Mouse (Mus musculus) stomach, embryonic 16.5 days (tissue): Measurements from ENCODE around the gene Mgst3. TPM values are rescaled to one million over a fixed set of nuclear protein-coding genes. Genes with fewer than 3 reads are reported as not detected.
"Not testable (repeated sequence)": the region's sequence is repeated elsewhere in the genome, so short reads cannot be mapped to it uniquely, and the experiment has no call there.

ENCODE experiments used
- ATAC-seq: fragments of 200-750 bp; cut with Nextera tagmentation; 2 replicates; pipeline ENCODE4 v1.8.0; 2017; ENCODE audit warnings: moderate number of reproducible peaks, moderate TSS enrichment; ENCODE audit not compliant: insufficient read depth, low FRiP score
- H3K27ac ChIP-seq: fragments of 300-500 bp; sonication (generic); 2 replicates; pipeline ENCODE4 v1.5.1; 2014; ENCODE audit warnings: low read length
- H3K27me3 ChIP-seq: fragments of 300-500 bp; sonication (generic); 2 replicates; pipeline ENCODE4 v1.6.1; 2014; ENCODE audit warnings: low read length, control low read depth, mixed read lengths; ENCODE audit not compliant: control insufficient read depth, insufficient read depth
- H3K36me3 ChIP-seq: fragments of 300-500 bp; sonication (generic); 2 replicates; pipeline ENCODE4 v1.6.1; 2014; ENCODE audit warnings: low read length; ENCODE audit not compliant: control insufficient read depth, insufficient read depth
- H3K4me1 ChIP-seq: fragments of 300-500 bp; sonication (generic); 2 replicates; pipeline ENCODE4 v1.6.1; 2014; ENCODE audit warnings: low read length, control low read depth, mixed read lengths; ENCODE audit not compliant: control insufficient read depth, insufficient read depth
- H3K4me2 ChIP-seq: fragments of 300-500 bp; sonication (generic); 2 replicates; pipeline ENCODE4 v1.6.1; 2014; ENCODE audit warnings: low read depth, low read length, mixed read lengths
- H3K4me3 ChIP-seq: fragments of 300-500 bp; sonication (generic); replicated peaks from 2 replicates; pipeline ENCODE4 v1.5.1; 2014; ENCODE audit warnings: mild to moderate bottlenecking, low read length
- H3K9ac ChIP-seq: fragments of 300-500 bp; sonication (generic); 2 replicates; pipeline ENCODE4 v1.6.1; 2014; ENCODE audit warnings: low read length
- H3K9me3 ChIP-seq: fragments of 300-500 bp; sonication (generic); replicated peaks from 2 replicates; pipeline ENCODE4 v1.6.1; 2016; ENCODE audit warnings: low read length, control low read depth; ENCODE audit not compliant: control insufficient read depth
- WGBS: fragments of 180-500 bp; shearing (Covaris S2); extraction: QIAGEN DNeasy Blood & Tissue Kit; methylation state at CpG from one replicate; pipeline ENCODE4 v1.1.7; 2014; 5-methylcytosine and 5-hydroxymethylcytosine counted together
- polyA plus RNA-seq: library from polyadenylated mRNA; unstranded; fragments of >200 nt; fragmentation: Nextera tagmentation; extraction: Ambion mirVana; gene quantifications from 2 replicates; pipeline ENCODE4 v1.2.1, GENCODE M21; 2015

Mgst3 gene
- polyA plus RNA-seq, 1 experiment from 2014 or later: 212 TPM

- ATAC-seq: no peak
- no peaks in the 10 kb centered on the region for H3K4me1 ChIP-seq
- H3K4me2 ChIP-seq: no peak overlapping the region
- H3K9ac ChIP-seq: no peak overlapping the region
- no peak overlapping the region for H3K4me3 ChIP-seq
- no peaks in the 10 kb centered on the region for H3K27me3 ChIP-seq
- WGBS: 86% methylated on average over 4 of the region's 4 CpGs
- H3K27ac ChIP-seq: no peak overlapping the region
- 0 out of 2 replicates have a peak, but pooled peaks cover 8% of the 10 kb centered on the region for H3K36me3 ChIP-seq
- H3K9me3 ChIP-seq: no peaks in the 10 kb centered on the region
Measured at GRCm38 (mm10) chr1:167360268-167360667, 33.4 kb downstream of the Mgst3 start.

- no peaks in the 10 kb centered on the region for H3K9me3 ChIP-seq
- no peaks in the 10 kb centered on the region for H3K4me1 ChIP-seq
- peaks cover 11% of the 10 kb centered on the region; the same call in 1 of the 2 replicates for H3K36me3 ChIP-seq
- no peak overlapping the region for H3K4me2 ChIP-seq
- 85% methylated on average over 9 of the region's 9 CpGs for WGBS
- H3K27ac ChIP-seq: no peak overlapping the region
- no peaks in the 10 kb centered on the region for H3K27me3 ChIP-seq
- no peak overlapping the region for H3K9ac ChIP-seq
- no peak for ATAC-seq
- H3K4me3 ChIP-seq: no peak overlapping the region
Measured at GRCm38 (mm10) chr1:167358731-167359130, 34.9 kb downstream of the Mgst3 start.

- 92% methylated on average over 9 of the region's 9 CpGs for WGBS
- Histone ChIP-seq H3K4me3 (no peak overlapping the region), H3K36me3 (peaks cover 11% of the 10 kb centered on the region; the same call in 1 of the 2 replicates), H3K4me1 (no peaks in the 10 kb centered on the region), H3K9ac (no peak overlapping the region), H3K27me3 (no peaks in the 10 kb centered on the region), H3K27ac (no peak overlapping the region), H3K4me2 (no peak overlapping the region), H3K9me3 (no peaks in the 10 kb centered on the region)
- ATAC-seq: no peak
Measured at GRCm38 (mm10) chr1:167357387-167357786, 36.3 kb downstream of the Mgst3 start.

DNA sequence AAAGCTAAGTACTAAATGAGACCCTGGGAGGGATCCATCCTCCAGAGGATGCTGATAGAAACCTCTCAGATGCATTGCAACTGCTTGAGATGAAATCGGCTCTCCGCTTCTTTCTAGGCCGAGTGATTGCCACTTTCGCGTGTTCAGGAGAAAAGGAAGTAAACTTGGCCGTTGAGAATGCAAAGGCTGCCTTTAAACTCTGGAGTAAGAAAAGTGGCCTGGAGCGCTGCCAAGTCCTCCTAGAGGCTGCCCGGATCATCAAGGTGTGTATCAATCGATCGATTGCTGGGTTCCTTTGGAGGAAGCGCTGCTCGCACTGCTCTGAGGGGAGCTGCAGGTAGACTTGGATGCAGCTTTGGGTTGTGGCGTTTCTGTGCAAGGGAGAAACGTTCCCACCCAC lies 41.2 kb downstream of the Mgst3 start:
- ATAC-seq: no peak
- Histone ChIP-seq H3K9me3 (no peaks in the 10 kb centered on the region), H3K4me3 (no peak overlapping the region), H3K27ac (no peak overlapping the region), H3K4me2 (no peak overlapping the region), H3K36me3 (peaks cover 9% of the 10 kb centered on the region; the same call in 1 of the 2 replicates), H3K9ac (no peak overlapping the region), H3K27me3 (no peaks in the 10 kb centered on the region), H3K4me1 (peaks cover 8% of the 10 kb centered on the region; the same call in 1 of the 2 replicates)
- 87% methylated on average over 14 of the region's 14 CpGs for WGBS

DNA sequence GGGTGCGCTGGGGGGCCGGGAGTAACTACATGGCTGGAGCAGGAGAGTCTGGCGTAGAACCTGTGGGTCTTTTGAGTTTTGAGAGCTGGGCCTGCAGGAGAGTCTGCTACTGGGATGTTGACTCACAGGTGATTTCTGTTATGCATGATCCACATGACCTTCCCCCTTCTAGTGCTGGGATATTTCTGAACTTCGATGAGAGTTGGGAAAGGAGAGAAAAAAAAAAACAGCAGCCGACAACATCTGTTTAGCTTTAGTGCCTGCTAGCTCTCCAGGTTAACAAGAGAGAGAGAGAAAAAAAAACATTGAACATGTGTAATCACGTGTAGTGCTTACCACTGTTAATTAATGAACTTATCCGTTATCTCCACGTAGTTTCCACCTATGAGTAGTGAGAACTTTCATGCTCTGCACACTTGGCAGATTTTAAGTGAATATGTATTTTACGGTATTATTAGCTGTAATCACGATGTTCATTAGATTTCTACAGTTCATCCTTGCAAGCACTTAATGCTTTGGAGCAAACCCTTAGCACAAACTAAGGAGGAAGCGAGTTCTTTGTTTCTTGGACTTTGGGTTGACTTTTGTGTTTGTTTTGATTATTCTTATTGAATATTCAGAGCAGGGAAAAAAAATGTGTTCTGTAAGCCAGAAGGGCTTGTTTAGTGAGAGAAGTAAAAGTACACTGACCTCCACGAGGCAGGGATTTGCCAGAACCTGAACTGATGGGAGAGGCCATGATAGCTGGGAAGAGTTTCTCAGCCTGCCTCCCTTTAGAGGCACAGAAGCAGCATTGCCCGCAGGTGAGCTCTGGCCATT lies 42.8 kb downstream of the Mgst3 start:
- Histone ChIP-seq H3K36me3 (peaks cover 6% of the 10 kb centered on the region; the same call in 1 of the 2 replicates), H3K4me1 (peaks cover 8% of the 10 kb centered on the region; the same call in 1 of the 2 replicates), H3K27ac (peak overlapping the region; percentile 82), H3K9ac (peak overlapping the region; percentile 88), H3K4me3 (peak overlapping the region; percentile 84), H3K9me3 (no peaks in the 10 kb centered on the region), H3K27me3 (no peaks in the 10 kb centered on the region), H3K4me2 (peak overlapping the region; percentile 80)
- ATAC-seq: no peak
- 27% methylated on average over 13 of the region's 13 CpGs for WGBS

DNA sequence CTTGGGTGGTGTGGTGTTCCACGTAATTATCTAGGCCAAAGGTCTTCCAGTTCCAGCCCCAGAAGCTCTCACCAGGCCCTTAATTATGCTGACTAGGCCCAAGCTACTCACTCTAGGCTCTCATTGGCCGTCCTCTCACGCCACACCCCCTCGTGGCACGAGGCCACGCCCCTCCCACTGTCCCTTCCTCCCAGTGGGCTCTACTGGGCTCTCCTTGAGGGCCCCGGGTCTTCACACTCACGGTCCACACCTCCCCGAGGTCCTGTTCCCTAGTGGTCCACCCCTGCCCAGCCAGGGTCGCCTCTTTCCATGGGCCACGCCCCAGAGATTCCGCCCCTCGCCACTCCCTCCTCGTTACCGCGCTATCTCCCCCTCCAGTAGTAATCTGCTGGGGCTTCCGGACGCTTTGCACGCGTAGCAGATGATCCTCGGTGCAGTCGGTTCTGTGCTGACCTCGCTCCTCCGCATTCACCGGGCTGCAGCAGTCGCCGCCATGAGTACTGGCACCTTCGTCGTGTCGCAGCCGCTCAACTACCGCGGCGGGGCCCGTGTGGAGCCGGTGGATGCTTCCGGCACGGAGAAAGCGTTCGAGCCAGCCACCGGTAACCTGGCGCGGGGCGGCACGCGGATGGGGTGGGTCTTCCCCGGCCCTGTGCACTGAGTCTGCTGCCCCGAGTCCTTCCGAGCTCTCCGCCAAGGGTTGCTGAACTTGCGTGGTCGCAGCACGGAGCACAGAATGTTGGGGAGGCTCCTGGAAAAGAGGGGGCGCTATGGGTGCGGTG lies 43.6 kb downstream of the Mgst3 start, which contains the start of gene Aldh9a1:
Aldh9a1 (plus strand) TSS at position 177 of the 782 bp plus-strand sequence.
- H3K4me1 ChIP-seq: peaks cover 8% of the 10 kb centered on the region; the same call in 1 of the 2 replicates
- peak within 1 kb of the TSS; percentile 88 for H3K9ac ChIP-seq
- peak within 1 kb of the TSS; percentile 84 for H3K4me3 ChIP-seq
- peak; percentile 97 for ATAC-seq
- no peaks in the 10 kb centered on the region for H3K27me3 ChIP-seq
- H3K36me3 ChIP-seq: peaks cover 6% of the 10 kb centered on the region; the same call in 1 of the 2 replicates
- H3K27ac ChIP-seq: peak within 1 kb of the TSS; percentile 82
- WGBS: under 1% methylated on average over 55 of the region's 55 CpGs
- H3K4me2 ChIP-seq: peak within 1 kb of the TSS; percentile 80
- no peaks in the 10 kb centered on the region for H3K9me3 ChIP-seq

GRCm38 (mm10) chr1:167349206-167349605 lies 44.4 kb downstream of the Mgst3 start:
- peak overlapping the region; percentile 84; the same call in 1 of the 2 replicates for H3K4me3 ChIP-seq
- not testable (repeated sequence) for H3K9me3 ChIP-seq, H3K27me3 ChIP-seq, ATAC-seq, H3K4me1 ChIP-seq, H3K9ac ChIP-seq, H3K27ac ChIP-seq, H3K36me3 ChIP-seq
- WGBS: 63% methylated on average over 3 of the region's 3 CpGs
- H3K4me2 ChIP-seq: peak overlapping the region; percentile 80

DNA sequence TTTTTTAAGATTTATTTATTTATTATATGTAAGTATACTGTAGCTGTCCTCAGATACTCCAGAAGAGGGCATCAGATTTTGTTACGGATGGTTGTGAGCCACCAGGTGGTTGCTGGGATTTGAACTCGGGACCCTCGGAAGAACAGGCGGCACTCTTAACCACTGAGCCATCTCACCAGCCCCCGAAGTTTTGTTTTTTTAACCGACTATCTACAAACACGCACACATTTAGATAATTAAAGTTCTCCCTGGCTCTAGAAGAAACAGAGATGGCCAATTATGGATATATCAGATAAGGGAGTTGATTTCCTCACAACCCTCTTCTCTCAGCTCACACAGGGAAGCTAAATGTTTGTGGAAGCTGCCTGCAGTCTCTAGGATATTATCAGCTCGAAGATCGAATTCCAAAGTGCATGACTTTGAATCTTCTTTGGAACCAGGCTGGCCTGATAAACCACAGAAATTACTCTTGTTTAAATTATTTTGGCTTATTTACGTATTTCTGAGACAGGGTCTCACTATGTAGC lies 47.6 kb downstream of the Mgst3 start:
- WGBS: 85% methylated on average over 10 of the region's 10 CpGs
- H3K4me3 ChIP-seq, ATAC-seq, H3K9ac ChIP-seq, H3K9me3 ChIP-seq, H3K36me3 ChIP-seq, H3K27ac ChIP-seq, H3K4me1 ChIP-seq, H3K27me3 ChIP-seq, H3K4me2 ChIP-seq: not testable (repeated sequence)
